Mouse (Mus musculus) bone marrow macrophage, adult 2 months (primary cell): ENCODE measurements around the gene Gstm1.

Experiments used
- CTCF ChIP-seq: IDR thresholded peaks from 2 replicates; pipeline ENCODE4 v1.5.1; 2012; ENCODE audit warnings: low read depth, mild to moderate bottlenecking, low read length, moderate library complexity
- POLR2A ChIP-seq: IDR thresholded peaks from 2 replicates; pipeline ENCODE4 v1.6.1; 2012; ENCODE audit warnings: mild to moderate bottlenecking, low read depth, low read length, borderline replicate concordance

DNA sequence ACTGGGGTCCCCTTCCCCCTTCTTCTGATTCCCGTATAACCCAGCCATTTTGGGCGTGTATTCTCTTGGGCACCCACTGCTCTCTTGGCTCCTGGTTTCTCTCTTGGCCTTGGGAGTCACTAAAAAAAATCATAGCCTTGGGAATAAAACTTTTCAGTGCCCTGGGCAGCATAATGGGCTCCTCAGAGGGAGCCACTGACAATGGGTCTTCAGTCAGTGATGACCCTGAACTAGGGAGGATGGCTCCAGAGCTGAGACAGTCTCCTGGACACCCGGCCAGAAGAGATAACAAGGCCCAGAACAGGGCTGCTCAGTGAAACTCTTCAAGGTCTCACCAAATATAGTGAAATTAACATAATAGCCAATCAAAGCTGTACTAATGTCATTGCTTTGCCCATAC lies 19.2 kb downstream of the Gstm1 start:
- TF ChIP-seq CTCF (no peak), POLR2A (no peak)
